Mouse (Mus musculus) E14TG2a.4 (cell line): ENCODE data around the gene Arhgap33.

ENCODE experiments used
- H3K27me3 ChIP-seq: 2 replicates; pipeline ENCODE4 v1.6.1; 2014; ENCODE audit warnings: low read length, control low read depth; ENCODE audit not compliant: insufficient read depth
- H3K36me3 ChIP-seq: 2 replicates; pipeline ENCODE4 v1.6.1; 2014; ENCODE audit warnings: low read length, control low read depth; ENCODE audit not compliant: insufficient read depth
- H3K4me1 ChIP-seq: replicated peaks from 2 replicates; pipeline ENCODE4 v1.6.1; 2014; ENCODE audit warnings: low read depth, low read length, control low read depth
- H3K4me3 ChIP-seq: replicated peaks from 2 replicates; pipeline ENCODE4 v1.5.1; 2014; ENCODE audit warnings: mild to moderate bottlenecking, low read length
- H3K9me3 ChIP-seq: 2 replicates; pipeline ENCODE4 v1.6.1; 2014; ENCODE audit warnings: low read length, control low read depth
- CTCF ChIP-seq: conservative IDR thresholded peaks from 2 replicates; pipeline ENCODE4 v1.5.1; 2014; ENCODE audit warnings: low read length
- NANOG ChIP-seq: IDR thresholded peaks from 2 replicates; pipeline ENCODE4 v1.6.1; 2014; ENCODE audit warnings: borderline replicate concordance, low read length, mixed read lengths

Arhgap33 gene

GRCm38 (mm10) chr7:30472411-30472810, 62.4 kb downstream of the Arhgap33 start:
- no peaks in the 10 kb centered on the region for H3K27me3 ChIP-seq
- H3K4me3 ChIP-seq = no peak overlapping the region
- TF ChIP-seq CTCF (peak; percentile 93), NANOG (no peak)
- peaks cover 27% of the 10 kb centered on the region for H3K9me3 ChIP-seq
- H3K36me3 ChIP-seq = peaks cover 95% of the 10 kb centered on the region
- H3K4me1 ChIP-seq = peaks cover 55% of the 10 kb centered on the region
